Mouse (Mus musculus): ENCODE measurements around the gene Wdfy3. TPM values are rescaled to one million over a fixed set of nuclear protein-coding genes. Genes with fewer than 3 reads are reported as not detected.
"Not testable (repeated sequence)": the region's sequence is repeated elsewhere in the genome, so short reads cannot be mapped to it uniquely, and the experiment has no call there.

The Wdfy3 gene
- polyA plus RNA-seq (2012; rRNA removed) = 24.5 and 25.0 TPM in 2 replicates

GRCm38 (mm10) chr5:102069767-102070413 lies at the start of gene Wdfy3:
Wdfy3 (minus strand) TSS chr5:102069921.
- no peaks in the 10 kb centered on the region for H3K36me3 ChIP-seq (ENCODE audit: control insufficient read depth, insufficient read depth, low read length)
- TF ChIP-seq POLR2A (IDR thresholded peaks at IDR 0.05; ENCODE audit: control insufficient read depth, low read depth, low read length) (no peak; the same call in 1 of the 2 replicates), CTCF (IDR thresholded peaks at IDR 0.05; ENCODE audit: control insufficient read depth, insufficient read depth, insufficient replicate concordance, low read depth, low read length) (no peak)
- peak within 1 kb of the TSS; percentile 95 for H3K4me3 ChIP-seq (ENCODE audit: control insufficient read depth, low read depth, low read length)
- H3K4me1 ChIP-seq (ENCODE audit: control insufficient read depth, insufficient read depth, low read length) = peaks cover 6% of the 10 kb centered on the region
- peak within 1 kb of the TSS; percentile 71 for H3K27ac ChIP-seq (ENCODE audit: control insufficient read depth, insufficient read depth, low read depth, low read length)
- H3K27me3 ChIP-seq (ENCODE audit: control insufficient read depth, insufficient read depth, low read length) = no peaks in the 10 kb centered on the region

GRCm38 (mm10) chr5:102113009-102113408 lies 43.3 kb upstream of the Wdfy3 start:
- no peak overlapping the region for H3K4me3 ChIP-seq (ENCODE audit: control insufficient read depth, low read depth, low read length)
- H3K27ac ChIP-seq (ENCODE audit: control insufficient read depth, insufficient read depth, low read depth, low read length) = no peak overlapping the region
- no peaks in the 10 kb centered on the region for H3K4me1 ChIP-seq (ENCODE audit: control insufficient read depth, insufficient read depth, low read length)
- H3K36me3 ChIP-seq (ENCODE audit: control insufficient read depth, insufficient read depth, low read length) = no peaks in the 10 kb centered on the region
- H3K27me3 ChIP-seq (ENCODE audit: control insufficient read depth, insufficient read depth, low read length) = no peaks in the 10 kb centered on the region
- TF ChIP-seq CTCF (IDR thresholded peaks at IDR 0.05; ENCODE audit: control insufficient read depth, insufficient read depth, insufficient replicate concordance, low read depth, low read length) (no peak), POLR2A (IDR thresholded peaks at IDR 0.05; ENCODE audit: control insufficient read depth, low read depth, low read length) (no peak)

- H3K4me1 ChIP-seq (ENCODE audit: control insufficient read depth, insufficient read depth, low read length) = no peaks in the 10 kb centered on the region
- no peaks in the 10 kb centered on the region for H3K27me3 ChIP-seq (ENCODE audit: control insufficient read depth, insufficient read depth, low read length)
- H3K27ac ChIP-seq (ENCODE audit: control insufficient read depth, insufficient read depth, low read depth, low read length) = no peak overlapping the region
- no peak for TF ChIP-seq CTCF (IDR thresholded peaks at IDR 0.05; ENCODE audit: control insufficient read depth, insufficient read depth, insufficient replicate concordance, low read depth, low read length)
- TF ChIP-seq POLR2A (IDR thresholded peaks at IDR 0.05; ENCODE audit: control insufficient read depth, low read depth, low read length) = no peak
- no peaks in the 10 kb centered on the region for H3K36me3 ChIP-seq (ENCODE audit: control insufficient read depth, insufficient read depth, low read length)
- no peak overlapping the region for H3K4me3 ChIP-seq (ENCODE audit: control insufficient read depth, low read depth, low read length)
Observed at GRCm38 (mm10) chr5:102112034-102112433, 42.3 kb upstream of the Wdfy3 start.

- no peaks in the 10 kb centered on the region for H3K4me1 ChIP-seq (ENCODE audit: control insufficient read depth, insufficient read depth, low read length)
- H3K27me3 ChIP-seq (ENCODE audit: control insufficient read depth, insufficient read depth, low read length) = no peaks in the 10 kb centered on the region
- no peak overlapping the region for H3K4me3 ChIP-seq (ENCODE audit: control insufficient read depth, low read depth, low read length)
- TF ChIP-seq CTCF (IDR thresholded peaks at IDR 0.05; ENCODE audit: control insufficient read depth, insufficient read depth, insufficient replicate concordance, low read depth, low read length) (no peak), POLR2A (IDR thresholded peaks at IDR 0.05; ENCODE audit: control insufficient read depth, low read depth, low read length) (no peak)
- no peak overlapping the region for H3K27ac ChIP-seq (ENCODE audit: control insufficient read depth, insufficient read depth, low read depth, low read length)
- H3K36me3 ChIP-seq (ENCODE audit: control insufficient read depth, insufficient read depth, low read length) = no peaks in the 10 kb centered on the region
Observed at GRCm38 (mm10) chr5:102110031-102110430, 40.3 kb upstream of the Wdfy3 start.

- TF ChIP-seq CTCF (IDR thresholded peaks at IDR 0.05; ENCODE audit: control insufficient read depth, insufficient read depth, insufficient replicate concordance, low read depth, low read length) (no peak), POLR2A (IDR thresholded peaks at IDR 0.05; ENCODE audit: control insufficient read depth, low read depth, low read length) (no peak)
- Histone ChIP-seq H3K36me3 (ENCODE audit: control insufficient read depth, insufficient read depth, low read length) (no peaks in the 10 kb centered on the region), H3K27me3 (ENCODE audit: control insufficient read depth, insufficient read depth, low read length) (no peaks in the 10 kb centered on the region)
Observed at GRCm38 (mm10) chr5:102105919-102106318, 36.2 kb upstream of the Wdfy3 start.

GRCm38 (mm10) chr5:102101815-102102214 lies 32.1 kb upstream of the Wdfy3 start:
- not testable (repeated sequence) for H3K27me3 ChIP-seq (ENCODE audit: control insufficient read depth, insufficient read depth, low read length); H3K36me3 ChIP-seq (ENCODE audit: control insufficient read depth, insufficient read depth, low read length); H3K4me3 ChIP-seq (ENCODE audit: control insufficient read depth, low read depth, low read length); H3K27ac ChIP-seq (ENCODE audit: control insufficient read depth, insufficient read depth, low read depth, low read length); H3K4me1 ChIP-seq (ENCODE audit: control insufficient read depth, insufficient read depth, low read length)

More at GRCm38 (mm10) chr5:102105919-102106318, 36.2 kb upstream of the Wdfy3 start:
- H3K4me3 ChIP-seq (ENCODE audit: control insufficient read depth, low read depth, low read length) = no peak overlapping the region
- H3K4me1 ChIP-seq (ENCODE audit: control insufficient read depth, insufficient read depth, low read length) = no peaks in the 10 kb centered on the region
- H3K27ac ChIP-seq (ENCODE audit: control insufficient read depth, insufficient read depth, low read depth, low read length) = no peak overlapping the region

- H3K36me3 ChIP-seq (ENCODE audit: control insufficient read depth, insufficient read depth, low read length) = no peaks in the 10 kb centered on the region
- peaks cover 2% of the 10 kb centered on the region; the same call in 1 of the 2 replicates for H3K4me1 ChIP-seq (ENCODE audit: control insufficient read depth, insufficient read depth, low read length)
- no peak overlapping the region for H3K27ac ChIP-seq (ENCODE audit: control insufficient read depth, insufficient read depth, low read depth, low read length)
- TF ChIP-seq CTCF (IDR thresholded peaks at IDR 0.05; ENCODE audit: control insufficient read depth, insufficient read depth, insufficient replicate concordance, low read depth, low read length) = no peak
- TF ChIP-seq POLR2A (IDR thresholded peaks at IDR 0.05; ENCODE audit: control insufficient read depth, low read depth, low read length) = no peak
- H3K27me3 ChIP-seq (ENCODE audit: control insufficient read depth, insufficient read depth, low read length) = no peaks in the 10 kb centered on the region
- no peak overlapping the region for H3K4me3 ChIP-seq (ENCODE audit: control insufficient read depth, low read depth, low read length)
Observed at GRCm38 (mm10) chr5:102100246-102101241, 30.8 kb upstream of the Wdfy3 start.

Measured in testis, adult 2 months (tissue).